Mouse (Mus musculus): ENCODE data around the gene Bach1.

- no peak for TF ChIP-seq CTCF (IDR thresholded peaks at IDR 0.05; ENCODE audit: low read depth)
- no peak for TF ChIP-seq EP300 (IDR thresholded peaks at IDR 0.05; ENCODE audit: low read depth)
Measured at GRCm38 (mm10) chr16:87729469-87729868, 30.7 kb downstream of the Bach1 start.
